Mouse (Mus musculus): ENCODE measurements at regions not wholly inside any gene's neighbourhood (a gene's known extent, or its start where the extent isn't known, plus 50 kb on each side); places are given as distances from the start of the nearest gene placed in this dataset.
"Not testable (repeated sequence)": the region's sequence is repeated elsewhere in the genome, so short reads cannot be mapped to it uniquely, and the experiment has no call there.

DNA sequence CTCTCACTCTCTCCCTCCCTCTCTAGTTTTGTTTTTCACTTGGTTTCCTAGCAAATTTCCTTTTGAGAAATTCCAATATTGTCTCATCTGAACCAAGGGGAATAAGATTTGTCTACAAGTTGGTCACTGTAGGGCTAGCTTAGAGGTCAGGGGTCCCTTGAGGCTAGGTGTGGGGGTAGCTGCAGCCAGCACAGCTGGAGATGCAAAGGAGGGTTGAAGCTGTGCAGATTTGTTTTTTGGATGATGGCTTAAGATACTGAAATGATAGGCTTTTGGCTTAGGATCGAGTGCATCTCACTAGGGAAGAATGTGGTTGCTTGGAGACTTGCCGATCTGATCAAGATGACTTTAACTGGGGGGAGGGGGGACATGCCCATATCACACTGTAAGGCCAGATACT is 88.3 kb upstream of the Tmem28 start:
- no peak for DNase-seq (ENCODE audit: low read depth)

DNA sequence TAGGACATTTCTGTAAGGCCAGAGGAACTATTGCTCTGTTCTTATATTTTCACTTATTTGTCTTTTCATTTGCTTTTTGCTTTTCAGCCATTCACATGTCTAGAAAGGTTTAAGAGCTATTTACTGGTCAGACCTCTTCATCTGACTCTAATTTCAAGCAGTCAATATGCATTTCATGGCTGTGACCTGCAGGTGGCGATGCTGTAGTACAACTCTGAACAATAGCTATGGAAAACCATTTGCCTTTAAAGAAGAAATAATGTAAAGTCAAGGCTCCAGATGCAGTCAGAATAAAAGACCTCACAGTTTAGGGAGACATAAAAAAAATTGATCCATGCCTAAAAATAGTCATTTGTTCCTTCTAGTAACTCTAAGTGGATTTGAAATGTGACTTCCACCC is 95.7 kb upstream of the Tmem28 start:
- peak; percentile 20 for DNase-seq (ENCODE audit: low read depth)

DNA sequence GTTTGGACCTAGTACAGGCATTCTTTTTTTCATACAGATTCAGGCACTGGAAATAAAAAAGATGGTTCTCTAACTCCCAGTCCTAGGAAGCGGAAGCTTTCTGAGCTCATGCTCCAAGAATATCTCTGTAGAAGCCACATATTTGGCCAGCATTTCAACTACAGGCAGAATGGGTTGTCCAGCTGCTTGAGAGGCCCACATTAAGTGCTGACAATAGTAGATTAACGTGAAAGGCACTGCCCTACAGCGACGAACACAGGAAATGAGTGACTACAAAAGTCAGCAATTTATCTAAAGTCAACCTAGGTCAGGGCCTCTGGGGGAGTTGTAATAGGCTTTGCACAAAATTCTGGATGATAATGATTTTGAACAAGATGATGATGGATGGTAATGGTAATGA is 125.5 kb upstream of the Tmem28 start:
- no peak for DNase-seq (ENCODE audit: low read depth)

GRCm38 (mm10) chrX:99690971-99691370 is 129.8 kb upstream of the Tmem28 start:
- peak; percentile 19 for DNase-seq (ENCODE audit: low read depth)

DNA sequence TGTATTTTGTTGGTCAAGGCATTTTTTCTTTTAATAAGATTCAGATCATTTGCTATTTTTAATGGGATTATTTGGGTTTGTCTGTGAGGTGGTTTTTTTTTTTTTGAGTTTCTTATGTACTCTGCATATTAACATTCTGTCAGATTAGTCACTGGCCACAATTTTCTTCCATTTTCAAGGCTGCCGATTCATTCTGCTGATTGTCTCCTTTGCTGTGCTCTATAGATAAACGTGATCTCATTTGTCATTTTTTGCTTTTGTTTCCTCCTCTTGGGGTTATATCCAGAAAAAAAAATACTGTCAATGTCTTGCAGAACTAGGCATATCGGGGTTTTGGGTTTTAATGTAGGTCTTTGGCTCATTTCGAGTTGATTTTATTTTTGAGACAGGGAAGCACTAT is 131.1 kb upstream of the Tmem28 start:
- peak; percentile 7 for DNase-seq (ENCODE audit: low read depth)

DNA sequence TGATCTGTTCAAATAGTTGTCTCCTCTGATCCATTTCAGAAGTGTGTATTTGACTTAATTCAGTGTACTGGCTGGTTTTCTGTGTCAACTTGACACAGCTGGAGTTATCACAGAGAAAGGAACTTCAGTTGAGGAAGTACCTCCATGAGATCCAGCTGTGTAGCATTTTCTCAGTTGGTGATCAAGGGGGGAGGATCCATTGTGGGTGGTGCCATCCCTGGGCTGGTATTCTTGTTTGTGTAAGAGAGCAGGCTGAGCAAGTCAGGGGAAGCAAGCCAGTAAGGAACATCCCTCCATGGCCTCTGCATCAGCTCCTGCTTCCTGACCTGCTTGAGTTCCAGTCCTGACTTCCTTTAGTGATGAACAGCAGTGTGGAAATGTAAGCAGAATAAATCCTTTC is 138.3 kb upstream of the Tmem28 start:
- DNase-seq (ENCODE audit: low read depth): not testable (repeated sequence)

DNA sequence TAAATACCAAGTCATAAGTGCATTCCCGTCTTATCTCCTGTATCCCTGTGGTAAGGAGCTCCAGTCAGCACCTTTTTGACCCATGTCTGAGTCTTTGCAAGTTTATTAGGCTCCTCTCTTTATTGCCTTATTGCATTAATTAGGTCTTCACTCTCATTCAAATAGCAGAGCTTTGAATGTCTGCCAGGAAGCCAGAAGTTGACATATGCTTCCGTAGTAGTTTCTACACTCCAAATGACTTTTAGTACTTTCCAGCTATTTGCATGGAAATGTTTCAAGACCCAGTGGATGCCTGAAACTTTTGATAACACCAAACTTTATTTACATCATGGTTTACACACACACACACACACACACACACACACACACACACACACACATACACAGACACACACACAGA is 153.2 kb upstream of the Tmem28 start:
- DNase-seq (ENCODE audit: low read depth): no peak

- DNase-seq (ENCODE audit: low read depth): no peak
Observed at GRCm38 (mm10) chrX:99662566-99662965, 158.3 kb upstream of the Tmem28 start.

GRCm38 (mm10) chrX:99659496-99660140 is 161.2 kb upstream of the Tmem28 start:
- DNase-seq (ENCODE audit: low read depth): no peak

DNA sequence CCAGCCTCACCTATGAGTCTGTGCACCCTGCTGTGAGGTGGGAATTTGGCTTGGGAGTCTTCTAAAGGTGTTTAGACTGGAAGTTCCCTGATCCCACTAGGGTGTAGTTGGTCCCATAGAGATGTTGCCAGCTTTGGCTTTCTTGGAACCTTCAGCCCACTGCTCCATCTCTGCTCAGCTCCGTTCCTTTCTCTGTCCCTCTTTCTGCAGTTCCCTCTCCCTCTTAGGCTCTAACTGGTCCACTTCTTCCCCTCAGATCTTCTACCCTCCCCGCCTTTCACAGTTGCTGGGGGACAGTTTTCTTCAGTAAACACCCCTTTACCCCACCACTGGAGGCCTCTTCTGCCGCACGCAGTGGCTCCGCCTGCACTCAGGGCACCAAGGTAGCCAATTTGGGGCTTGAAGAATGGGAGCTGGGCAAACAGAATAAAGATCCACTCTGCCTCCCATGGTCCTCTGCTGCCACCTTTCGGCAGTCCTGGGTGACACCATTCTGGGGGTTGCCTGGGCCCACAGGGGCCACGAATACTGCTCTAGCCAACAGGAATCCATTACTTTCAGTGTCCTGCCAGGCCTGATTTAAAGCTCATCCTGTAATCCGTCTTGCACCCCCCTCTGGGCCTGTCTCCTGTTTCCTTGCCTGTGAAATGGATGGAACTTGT is 162.9 kb upstream of the Tmem28 start:
- peak; percentile 36 for DNase-seq (ENCODE audit: low read depth)

- no peak for DNase-seq (ENCODE audit: low read depth)
Observed at GRCm38 (mm10) chrX:99656988-99657387, 163.8 kb upstream of the Tmem28 start.

- no peak for DNase-seq (ENCODE audit: low read depth)
Observed at GRCm38 (mm10) chrX:99632211-99632775, 161.2 kb upstream of the Pja1 start.

GRCm38 (mm10) chrX:99624515-99625179 is 153.6 kb upstream of the Pja1 start:
- DNase-seq (ENCODE audit: low read depth): no peak

GRCm38 (mm10) chrX:99612130-99612759 is 141.2 kb upstream of the Pja1 start:
- no peak for DNase-seq (ENCODE audit: low read depth)

- no peak for DNase-seq (ENCODE audit: low read depth)
Observed at GRCm38 (mm10) chrX:99610096-99610495, 139.0 kb upstream of the Pja1 start.

DNA sequence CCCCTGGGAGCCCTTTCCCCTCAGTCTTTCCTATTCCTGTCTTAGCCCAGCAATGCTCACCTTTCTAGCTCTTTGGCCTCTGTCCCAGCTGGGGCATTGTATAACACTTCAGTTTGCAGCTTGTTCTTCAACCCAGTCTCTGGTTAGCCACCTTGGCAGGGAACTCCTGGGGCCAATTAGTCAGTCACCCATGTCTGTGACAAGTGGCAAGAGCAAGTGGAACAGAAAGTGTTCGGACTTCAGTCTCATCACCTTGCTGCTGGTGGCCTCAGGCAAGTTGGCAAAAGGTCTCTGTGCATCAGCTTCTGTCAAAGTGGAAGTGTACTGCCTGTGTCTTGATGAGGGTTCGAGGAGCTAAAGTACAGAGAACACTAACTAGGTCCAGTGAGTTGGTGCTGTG is 138.5 kb upstream of the Pja1 start:
- DNase-seq (ENCODE audit: low read depth): no peak

DNA sequence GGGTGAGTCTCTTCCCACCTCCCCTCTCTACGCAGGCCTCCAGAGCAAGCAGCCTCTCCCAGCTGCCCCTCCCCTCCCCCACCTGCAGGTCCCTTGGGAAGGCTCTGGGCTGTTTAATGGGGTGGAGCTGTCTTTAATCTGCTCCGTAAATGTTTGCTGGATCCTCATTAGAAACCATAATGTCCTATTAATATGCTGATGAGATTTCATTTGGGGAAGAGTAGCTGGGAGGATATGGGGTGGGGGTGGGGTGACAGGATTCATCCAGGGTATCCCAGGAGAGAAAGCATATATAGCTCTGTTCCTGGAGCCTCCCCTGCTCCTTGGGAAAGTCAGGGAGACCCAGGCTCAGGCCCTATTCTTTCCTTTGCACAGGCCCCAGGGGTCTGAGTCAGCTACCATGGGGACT is 137.2 kb upstream of the Pja1 start:
- no peak for DNase-seq (ENCODE audit: low read depth)

GRCm38 (mm10) chrX:99605084-99605824 is 134.2 kb upstream of the Pja1 start:
- DNase-seq (ENCODE audit: low read depth): no peak

- DNase-seq (ENCODE audit: low read depth): no peak
Observed at GRCm38 (mm10) chrX:99603714-99604113, 132.6 kb upstream of the Pja1 start.

DNA sequence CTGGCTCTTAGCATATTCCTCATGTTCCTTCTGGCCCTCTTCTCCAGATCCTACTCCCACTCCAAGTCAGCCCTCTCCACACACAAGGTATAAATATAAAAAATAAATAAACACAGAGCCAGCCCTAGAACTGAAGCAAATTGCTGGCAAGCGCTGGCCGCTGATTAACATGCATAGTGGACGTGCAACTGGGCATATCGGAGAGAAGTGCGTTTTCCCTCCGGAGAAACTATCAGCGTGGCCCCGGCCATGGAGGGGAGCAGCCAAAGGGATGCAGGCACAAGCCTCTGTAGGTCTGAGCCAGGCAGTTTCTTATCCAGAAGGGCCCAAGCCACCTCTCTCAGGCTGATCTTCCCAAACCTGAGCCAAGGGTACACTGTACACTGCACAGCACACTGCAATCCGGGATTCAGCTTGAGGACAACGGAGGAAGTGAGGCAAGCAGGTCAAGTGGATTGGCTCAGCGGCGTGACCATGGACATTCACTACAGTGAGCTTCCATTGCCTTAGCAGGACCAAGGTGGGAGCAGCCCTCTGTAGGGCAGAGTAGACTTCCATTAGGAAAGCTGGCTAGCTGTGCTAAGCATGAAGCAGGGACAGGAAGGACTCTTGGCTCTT is 131.3 kb upstream of the Pja1 start:
- no peak for DNase-seq (ENCODE audit: low read depth)

DNA sequence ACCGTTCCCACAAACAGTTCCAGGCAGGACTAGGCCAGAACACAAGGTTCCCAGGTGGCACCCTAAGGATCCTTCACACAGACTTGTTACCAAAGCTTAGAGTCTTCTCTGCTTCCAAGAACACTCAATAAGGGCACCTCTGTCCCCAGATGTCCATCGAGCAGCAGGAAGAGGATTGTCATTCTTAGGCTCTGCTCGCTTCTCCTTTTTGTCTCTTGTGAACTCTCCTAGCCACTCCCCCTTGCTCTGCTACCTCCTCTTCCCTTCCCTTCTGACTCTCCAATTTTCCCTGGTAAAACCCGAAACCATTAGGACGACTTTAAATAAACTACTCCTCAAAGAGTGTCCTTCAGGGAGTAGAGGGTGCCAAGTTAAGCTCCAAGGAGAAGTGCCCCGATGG is 124.4 kb upstream of the Pja1 start:
- DNase-seq (ENCODE audit: low read depth): no peak

Measured in 416B (cell line).